Mouse (Mus musculus) intestine, embryonic 14.5 days (tissue): Measurements from ENCODE around the gene Sumf1. TPM values are rescaled to one million over a fixed set of nuclear protein-coding genes. Genes with fewer than 3 reads are reported as not detected.

Experiments used
- ATAC-seq: fragments of 200-750 bp; cut with Nextera tagmentation; replicated peaks from 2 replicates; pipeline ENCODE4 v1.8.0; 2017; ENCODE audit warnings: low read depth, moderate number of reproducible peaks, moderate TSS enrichment, moderate library complexity; ENCODE audit not compliant: low FRiP score, low TSS enrichment
- DNase-seq: peaks from one replicate; pipeline ENCODE4 v3.0.0-alpha.2; 2018; ENCODE audit warnings: low spot score
- H3K27ac ChIP-seq: fragments of 300-500 bp; sonication (generic); 2 replicates; pipeline ENCODE4 v1.5.1; 2014; ENCODE audit warnings: low read depth, mild to moderate bottlenecking, control low read depth
- H3K27me3 ChIP-seq: fragments of 300-500 bp; sonication (generic); replicated peaks from 2 replicates; pipeline ENCODE4 v1.6.1; 2014; ENCODE audit warnings: low read length, control low read depth; ENCODE audit not compliant: control insufficient read depth, insufficient read depth
- H3K36me3 ChIP-seq: fragments of 300-500 bp; sonication (generic); 2 replicates; pipeline ENCODE4 v1.6.1; 2014; ENCODE audit warnings: low read length, control low read depth; ENCODE audit not compliant: control insufficient read depth, insufficient read depth
- H3K4me1 ChIP-seq: fragments of 300-500 bp; sonication (generic); replicated peaks from 2 replicates; pipeline ENCODE4 v1.6.1; 2014; ENCODE audit warnings: low read length, control low read depth, mixed read lengths; ENCODE audit not compliant: control insufficient read depth, insufficient read depth
- H3K4me2 ChIP-seq: fragments of 300-500 bp; sonication (generic); 2 replicates; pipeline ENCODE4 v1.6.1; 2014; ENCODE audit warnings: low read length
- H3K4me3 ChIP-seq: fragments of 300-500 bp; sonication (generic); 2 replicates; pipeline ENCODE4 v1.5.1; 2014; ENCODE audit warnings: low read depth, low read length, control low read depth, mixed read lengths
- H3K9ac ChIP-seq: fragments of 300-500 bp; sonication (generic); 2 replicates; pipeline ENCODE4 v1.6.1; 2014; ENCODE audit warnings: mild to moderate bottlenecking, low read length
- H3K9me3 ChIP-seq: fragments of 300-500 bp; sonication (generic); 2 replicates; pipeline ENCODE4 v1.6.1; 2016; ENCODE audit warnings: low read length, control low read depth; ENCODE audit not compliant: control insufficient read depth
- WGBS: fragments of 180-500 bp; shearing (Covaris S2); extraction: QIAGEN DNeasy Blood & Tissue Kit; methylation state at CpG from one replicate; pipeline ENCODE4 v1.1.7; 2014; 5-methylcytosine and 5-hydroxymethylcytosine counted together
- polyA plus RNA-seq: library from polyadenylated mRNA; unstranded; fragments of >200 nt; fragmentation: Nextera tagmentation; extraction: Ambion mirVana; gene quantifications from 2 replicates; pipeline ENCODE4 v1.2.1, GENCODE M21; 2014

Sumf1 gene
- polyA plus RNA-seq, 1 experiment from 2014 or later = 21.7 TPM

GRCm38 (mm10) chr6:108167946-108168680 is 17.3 kb downstream of the Sumf1 start:
- H3K9me3 ChIP-seq = no peaks in the 10 kb centered on the region
- WGBS = 72% methylated on average over 7 of the region's 7 CpGs
- no peaks in the 10 kb centered on the region for H3K4me1 ChIP-seq
- H3K9ac ChIP-seq = no peak overlapping the region
- H3K27ac ChIP-seq = no peak overlapping the region
- DNase-seq (no peak), ATAC-seq (no peak)
- no peak overlapping the region for H3K4me3 ChIP-seq
- no peak overlapping the region for H3K4me2 ChIP-seq
- H3K27me3 ChIP-seq = no peaks in the 10 kb centered on the region
- H3K36me3 ChIP-seq = peaks cover 3% of the 10 kb centered on the region; the same call in 1 of the 2 replicates

GRCm38 (mm10) chr6:108165598-108165997 is 19.8 kb downstream of the Sumf1 start:
- ATAC-seq (no peak), DNase-seq (no peak)
- Histone ChIP-seq H3K9ac (no peak overlapping the region), H3K27ac (no peak overlapping the region), H3K27me3 (no peaks in the 10 kb centered on the region), H3K4me3 (no peak overlapping the region), H3K4me1 (no peaks in the 10 kb centered on the region; the same call in 1 of the 2 replicates), H3K36me3 (no peaks in the 10 kb centered on the region), H3K4me2 (no peak overlapping the region), H3K9me3 (no peaks in the 10 kb centered on the region)
- WGBS = 78% methylated on average over 2 of the region's 2 CpGs

- H3K36me3 ChIP-seq = no peaks in the 10 kb centered on the region
- DNase-seq (no peak), ATAC-seq (no peak)
- 83% methylated on average over 5 of the region's 5 CpGs for WGBS
- no peak overlapping the region for H3K27ac ChIP-seq
- H3K9ac ChIP-seq = no peak overlapping the region
- H3K4me1 ChIP-seq = no peaks in the 10 kb centered on the region; the same call in 1 of the 2 replicates
- no peaks in the 10 kb centered on the region for H3K27me3 ChIP-seq
- no peak overlapping the region for H3K4me3 ChIP-seq
- H3K9me3 ChIP-seq = no peaks in the 10 kb centered on the region
- H3K4me2 ChIP-seq = no peak overlapping the region
Observed at GRCm38 (mm10) chr6:108164935-108165334, 20.4 kb downstream of the Sumf1 start.

- Histone ChIP-seq H3K4me1 (no peaks in the 10 kb centered on the region; the same call in 1 of the 2 replicates), H3K36me3 (no peaks in the 10 kb centered on the region), H3K27ac (no peak overlapping the region), H3K4me2 (no peak overlapping the region), H3K9me3 (no peaks in the 10 kb centered on the region), H3K9ac (no peak overlapping the region), H3K27me3 (no peaks in the 10 kb centered on the region), H3K4me3 (no peak overlapping the region)
- WGBS = 16% methylated on average over 2 of the region's 2 CpGs
- DNase-seq (no peak), ATAC-seq (no peak)
Observed at GRCm38 (mm10) chr6:108160608-108161007, 24.8 kb downstream of the Sumf1 start.

- no peak overlapping the region for H3K4me3 ChIP-seq
- no peak overlapping the region for H3K4me2 ChIP-seq
- 61% methylated on average over 6 of the region's 6 CpGs for WGBS
- ATAC-seq (no peak), DNase-seq (no peak)
- no peak overlapping the region for H3K27ac ChIP-seq
- no peaks in the 10 kb centered on the region for H3K9me3 ChIP-seq
- no peaks in the 10 kb centered on the region; the same call in 1 of the 2 replicates for H3K4me1 ChIP-seq
- 0 out of 2 replicates have a peak, but pooled peaks cover 1% of the 10 kb centered on the region for H3K36me3 ChIP-seq
- no peak overlapping the region for H3K9ac ChIP-seq
- no peaks in the 10 kb centered on the region for H3K27me3 ChIP-seq
Observed at GRCm38 (mm10) chr6:108156881-108157280, 28.5 kb downstream of the Sumf1 start.

GRCm38 (mm10) chr6:108154243-108154642 is 31.1 kb downstream of the Sumf1 start:
- no peaks in the 10 kb centered on the region for H3K4me1 ChIP-seq
- 93% methylated on average over 4 of the region's 4 CpGs for WGBS
- no peak overlapping the region for H3K4me2 ChIP-seq

GRCm38 (mm10) chr6:108152661-108153269 is 32.6 kb downstream of the Sumf1 start:
- no peak for DNase-seq

More at GRCm38 (mm10) chr6:108154243-108154642, 31.1 kb downstream of the Sumf1 start:
- Histone ChIP-seq H3K9ac (no peak overlapping the region), H3K27me3 (no peaks in the 10 kb centered on the region), H3K4me3 (no peak overlapping the region), H3K9me3 (no peaks in the 10 kb centered on the region), H3K36me3 (0 out of 2 replicates have a peak, but pooled peaks cover 3% of the 10 kb centered on the region), H3K27ac (no peak overlapping the region)
- ATAC-seq (no peak), DNase-seq (no peak)

GRCm38 (mm10) chr6:108152081-108152480 is 33.3 kb downstream of the Sumf1 start:
- Histone ChIP-seq H3K27ac (0 out of 2 replicates have a peak overlapping the region, but pooled peaks have one; percentile 14), H3K4me1 (no peaks in the 10 kb centered on the region), H3K36me3 (0 out of 2 replicates have a peak, but pooled peaks cover 5% of the 10 kb centered on the region), H3K4me3 (no peak overlapping the region), H3K4me2 (no peak overlapping the region), H3K27me3 (no peaks in the 10 kb centered on the region), H3K9ac (no peak overlapping the region), H3K9me3 (no peaks in the 10 kb centered on the region)
- DNase-seq (no peak), ATAC-seq (no peak)
- WGBS = 77% methylated on average over 6 of the region's 6 CpGs

More at GRCm38 (mm10) chr6:108152661-108153269, 32.6 kb downstream of the Sumf1 start:
- no peak overlapping the region for H3K4me3 ChIP-seq
- H3K9ac ChIP-seq = no peak overlapping the region
- H3K4me2 ChIP-seq = no peak overlapping the region
- 87% methylated on average over 9 of the region's 9 CpGs for WGBS
- H3K27ac ChIP-seq = 0 out of 2 replicates have a peak overlapping the region, but pooled peaks have one; percentile 51
- no peaks in the 10 kb centered on the region for H3K9me3 ChIP-seq
- no peak for ATAC-seq
- H3K27me3 ChIP-seq = no peaks in the 10 kb centered on the region
- 0 out of 2 replicates have a peak, but pooled peaks cover 3% of the 10 kb centered on the region for H3K36me3 ChIP-seq
- H3K4me1 ChIP-seq = no peaks in the 10 kb centered on the region
